Mouse (Mus musculus): ENCODE measurements around the gene Dhx35.

The Dhx35 gene

DNA sequence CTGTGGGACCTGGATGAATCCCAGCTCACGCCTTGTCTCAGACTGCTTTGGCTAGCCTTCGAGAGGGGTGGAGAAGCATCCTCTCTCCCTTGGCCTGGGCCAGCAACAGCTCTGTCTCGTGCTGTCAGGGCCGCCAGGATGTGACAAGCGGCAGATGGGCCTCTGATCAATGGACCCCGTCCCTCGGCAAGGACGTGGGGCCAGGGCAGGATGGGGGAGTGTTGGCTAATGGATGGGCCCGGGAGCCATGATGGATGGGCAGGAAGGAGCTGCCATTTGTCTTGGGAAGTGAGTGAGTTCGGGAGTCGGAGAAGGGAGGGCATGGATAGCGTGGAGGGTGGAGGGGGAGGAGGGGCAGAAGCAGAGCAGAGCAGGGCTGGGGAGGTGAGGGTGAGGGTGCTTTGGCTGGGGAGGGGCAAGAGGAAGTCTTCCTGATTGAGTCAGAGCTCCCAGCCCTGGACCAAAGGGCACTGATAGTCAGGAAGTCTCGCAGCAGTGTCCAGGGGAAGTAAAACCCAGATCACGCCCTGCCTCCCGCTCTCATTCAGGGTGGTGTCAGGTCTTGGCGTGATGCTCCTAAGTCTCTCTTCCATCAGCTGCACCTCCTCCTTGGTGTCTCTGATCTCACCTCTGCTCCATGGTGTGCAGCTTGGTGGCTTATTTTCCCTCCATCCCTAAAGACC is 98.7 kb downstream of the Dhx35 start:
- no peak for DNase-seq (ENCODE audit: low read depth)

DNA sequence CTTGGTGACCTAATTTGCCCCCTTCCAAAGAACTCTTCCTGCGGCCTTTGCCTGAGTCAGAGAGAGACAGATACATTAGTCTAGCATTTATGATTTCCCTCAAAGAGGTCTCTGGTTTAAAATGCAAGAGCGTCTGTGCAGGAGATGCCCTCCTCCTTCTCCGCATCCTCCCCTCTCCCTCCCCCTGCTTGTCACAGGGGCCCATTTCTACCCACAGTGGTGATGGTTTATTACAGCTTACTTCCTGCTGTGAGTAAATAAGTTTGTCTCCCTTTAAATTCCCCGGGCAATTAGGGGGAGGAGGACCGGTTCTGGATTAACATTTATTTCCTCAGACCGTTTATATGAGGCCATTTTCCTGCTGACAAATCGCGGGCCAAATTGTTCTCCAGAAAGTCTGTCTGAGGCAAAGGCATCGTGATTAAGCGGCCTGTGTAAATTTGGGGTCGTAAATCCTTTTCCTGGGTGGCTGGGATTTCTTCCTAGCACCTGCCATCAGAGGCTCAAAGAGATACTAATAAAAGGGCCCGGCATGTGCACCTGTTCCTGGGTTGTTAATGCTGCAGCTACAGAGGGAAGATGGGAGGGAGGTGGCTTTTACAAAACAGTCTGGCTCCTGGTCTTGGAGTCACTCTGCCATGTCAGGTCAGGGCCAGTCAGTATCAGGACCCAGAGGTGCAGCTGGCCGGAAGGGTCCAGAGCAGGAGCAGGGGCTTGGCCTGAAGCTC is 104.0 kb downstream of the Dhx35 start:
- no peak for DNase-seq (ENCODE audit: low read depth)

Measured in naive thymus-derived CD4-positive, alpha-beta T cell, adult 2 months (primary cell).